In the genomic region with DNA sequence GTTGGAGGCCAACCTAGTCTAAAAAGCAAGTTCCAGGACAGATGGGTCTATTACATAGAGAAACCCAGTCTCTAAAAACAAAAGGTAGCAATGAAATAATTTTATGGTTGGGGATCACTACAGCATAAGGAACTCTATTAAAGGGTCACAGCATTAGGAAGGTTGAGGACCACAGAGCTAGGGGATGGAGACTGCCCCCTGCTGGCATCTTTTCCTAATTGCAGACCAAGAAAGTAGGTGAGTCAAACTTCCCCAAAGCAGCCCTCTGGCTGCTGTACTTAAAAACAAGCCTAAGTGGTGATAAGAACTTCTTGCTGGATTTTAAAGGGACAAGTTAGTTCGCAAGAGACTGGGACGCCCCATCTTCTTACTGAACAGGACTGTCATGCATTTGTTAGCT, we compare ENCODE assay signal across 18 mouse cellular contexts. TPM values are rescaled to one million over a fixed set of nuclear protein-coding genes. Genes with fewer than 3 reads are reported as not detected.
DNase-seq lines count a peak whose midpoint lies in the region; ATAC-seq and TF ChIP-seq lines count a peak whose summit lies in the region.
"Had no signal": no experiment of that assay in that cellular context is flagged by ENCODE, and none has a peak within 500 bp of the region (broad histone marks: within the 10 kb centered on the region; RNA-seq: fewer than 3 reads in every experiment).

No protein-coding gene starts in this region.

- ATAC-seq in cerebellum, adult (ENCODE audit: insufficient number of reproducible peaks, low FRiP score, low TSS enrichment): no peak
- ATAC-seq: hindbrain, embryonic 16.5 days; midbrain, embryonic 16.5 days had no signal

- intact Hi-C loops in gastrocnemius, adult 2 months (cut with DNase I): loop anchor here (2.0 kb wide), 1 partner anchor 132 kb away; no protein-coding TSS in a partner anchor
- intact Hi-C loops in left cerebral cortex, adult 2 months (cut with DNase I): no loop called here

- DNase-seq in gastrocnemius, adult 2 months: no peak
- no peak for DNase-seq in gastrocnemius, postnatal 4 days (ENCODE audit: low spot score in 2 of 2)
- DNase-seq in left cerebral cortex, adult 2 months (ENCODE audit: extremely low spot score in 1 of 2, low spot score in 2 of 2): no peak
- DNase-seq in left cerebral cortex, adult 18-20 months (ENCODE audit: low spot score in 2 of 2): no peak
- DNase-seq in 3T3-L1 (ENCODE audit: low read depth, low spot score) (peak; percentile 27), ZHBTc4 (ENCODE audit: low read depth, low spot score) (peak; percentile 48)
- no peak for DNase-seq in yolk sac, embryonic 10.5 days (ENCODE audit: low spot score)
- DNase-seq: cerebellum, adult 9-11 months; gastrocnemius, postnatal 14 days; thymus, postnatal 14 days had no signal

- peak; percentile 29 for TF ChIP-seq CTCF in gastrocnemius, adult 2 months (IDR thresholded peaks at IDR 0.05)
- TF ChIP-seq CTCF in left cerebral cortex, adult 2 months (IDR thresholded peaks at IDR 0.05): peak; percentile 32

- H3K4me3 ChIP-seq in gastrocnemius, adult 2 months: no peak overlapping the region
- H3K4me3 ChIP-seq in left cerebral cortex, adult 2 months: no peak overlapping the region
- H3K4me3 ChIP-seq: embryonic facial prominence, embryonic 15.5 days; stomach, embryonic 15.5 days had no signal

- no peak overlapping the region for H3K27ac ChIP-seq in gastrocnemius, adult 2 months
- no peak overlapping the region for H3K27ac ChIP-seq in left cerebral cortex, adult 2 months
- H3K27ac ChIP-seq: embryonic facial prominence, embryonic 15.5 days; stomach, embryonic 15.5 days had no signal

RNA-seq across cellular contexts. Expression of a gene that starts 9.8 kb away (rescaled TPM):
- total RNA-seq in gastrocnemius, adult 2 months (2021): not detected
- total RNA-seq in gastrocnemius, postnatal 4 days (2021): not detected
- not detected for total RNA-seq in left cerebral cortex, adult 2 months (2021)
- total RNA-seq in left cerebral cortex, adult 18-20 months (2021): not detected
- total RNA-seq: gastrocnemius, postnatal 14 days; heart, postnatal 10 days; layer of hippocampus, adult 18-20 months; left cerebral cortex, adult 8-10 months had no signal

Comparison
In these comparisons a context has a peak if more than half of its experiments do, and no peak if none do; other contexts are left out.
1. DNase-seq: peak in 3T3-L1 (single experiment) and ZHBTc4 (single experiment); none in gastrocnemius, adult 2 months (single experiment), gastrocnemius, postnatal 4 days (0 of 2), left cerebral cortex, adult 2 months (0 of 2), left cerebral cortex, adult 18-20 months (0 of 2) and yolk sac, embryonic 10.5 days (single experiment).